Mouse (Mus musculus): ENCODE measurements around the gene Slc9a9. TPM values are rescaled to one million over a fixed set of nuclear protein-coding genes. Genes with fewer than 3 reads are reported as not detected.

Gene Slc9a9
- polyA plus RNA-seq, 1 experiment, result 6.5 TPM

DNA sequence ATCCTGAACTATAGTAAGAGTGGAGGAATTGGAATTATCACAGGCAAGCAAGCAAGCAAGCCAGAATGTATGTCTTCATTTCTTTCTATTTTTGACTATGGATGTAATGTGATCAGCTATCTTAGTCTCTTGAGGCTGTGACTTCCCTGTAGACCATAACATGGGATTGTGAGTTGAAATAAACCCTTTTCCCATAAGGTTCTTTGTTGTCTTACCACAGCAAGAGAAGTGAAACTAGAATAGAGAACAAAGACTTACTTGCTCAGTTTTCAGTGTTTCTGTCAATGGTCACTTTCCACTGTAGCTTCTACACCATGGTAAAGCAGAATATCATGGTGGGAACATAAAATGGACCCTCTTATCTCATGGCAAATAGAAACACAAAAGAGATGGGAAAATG, 366.5 kb downstream of the Slc9a9 start:
- Histone ChIP-seq H3K4me1 (ENCODE audit: control insufficient read depth, insufficient read depth, low read length) (no peaks in the 10 kb centered on the region; the same call in 1 of the 2 replicates), H3K27ac (ENCODE audit: control insufficient read depth, insufficient read depth, low read depth, low read length, poor library complexity) (no peak overlapping the region), H3K4me3 (replicated peaks; ENCODE audit: control insufficient read depth, low read depth, low read length) (no peak overlapping the region)
- TF ChIP-seq CTCF (IDR thresholded peaks at IDR 0.05; ENCODE audit: control insufficient read depth, insufficient read depth, low read length) (no peak), POLR2A (IDR thresholded peaks at IDR 0.05; ENCODE audit: borderline replicate concordance, control insufficient read depth, low read depth, low read length) (no peak)

DNA sequence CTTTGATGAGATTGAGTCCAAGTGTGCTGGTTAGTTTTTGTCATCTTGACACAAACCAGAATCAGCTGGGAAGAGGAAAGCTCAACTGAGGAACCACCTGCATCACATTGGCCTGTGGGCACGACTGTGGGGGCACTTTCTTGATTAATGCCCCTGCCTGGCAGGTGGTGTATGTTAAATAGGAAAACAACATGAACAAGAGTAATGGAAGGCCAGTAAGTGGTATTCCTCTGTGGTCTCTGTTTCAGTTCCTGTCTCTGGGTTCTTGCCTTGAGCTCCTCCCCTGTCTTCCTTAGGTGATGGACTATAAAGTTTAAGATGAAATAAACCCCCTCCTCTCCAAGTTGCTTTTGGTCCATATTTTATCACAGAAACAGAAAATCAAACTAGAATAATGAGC, 372.7 kb downstream of the Slc9a9 start:
- Histone ChIP-seq H3K27ac (ENCODE audit: control insufficient read depth, insufficient read depth, low read depth, low read length, poor library complexity) (no peak overlapping the region), H3K4me3 (replicated peaks; ENCODE audit: control insufficient read depth, low read depth, low read length) (no peak overlapping the region), H3K4me1 (ENCODE audit: control insufficient read depth, insufficient read depth, low read length) (no peaks in the 10 kb centered on the region; the same call in 1 of the 2 replicates)
- WGBS, result 7% methylated on average over 1 of the region's 1 CpGs
- TF ChIP-seq CTCF (IDR thresholded peaks at IDR 0.05; ENCODE audit: control insufficient read depth, insufficient read depth, low read length) (no peak), POLR2A (IDR thresholded peaks at IDR 0.05; ENCODE audit: borderline replicate concordance, control insufficient read depth, low read depth, low read length) (no peak)

DNA sequence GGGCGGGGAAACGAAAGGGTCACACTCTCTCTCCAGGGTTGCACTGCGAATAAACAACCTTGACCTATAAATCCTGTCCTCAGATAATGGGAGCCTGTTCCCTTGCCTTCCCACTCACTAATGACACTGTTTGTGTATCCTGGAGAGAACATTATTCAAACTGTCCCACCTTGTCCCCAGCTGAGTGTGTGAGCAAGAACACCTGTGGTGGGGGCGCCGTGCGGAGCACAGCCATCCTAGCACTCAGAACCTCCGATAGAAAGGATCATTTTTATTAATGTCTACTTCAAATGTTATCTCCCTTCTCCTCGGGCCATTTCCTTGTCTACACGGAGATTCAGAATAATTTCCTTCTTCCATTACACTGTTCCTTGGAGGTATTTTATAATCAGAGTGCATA, 382.5 kb downstream of the Slc9a9 start:
- Histone ChIP-seq H3K4me1 (ENCODE audit: control insufficient read depth, insufficient read depth, low read length) (no peaks in the 10 kb centered on the region; the same call in 1 of the 2 replicates), H3K4me3 (replicated peaks; ENCODE audit: control insufficient read depth, low read depth, low read length) (no peak overlapping the region), H3K27ac (ENCODE audit: control insufficient read depth, insufficient read depth, low read depth, low read length, poor library complexity) (no peak overlapping the region)
- no peak for TF ChIP-seq CTCF (IDR thresholded peaks at IDR 0.05; ENCODE audit: control insufficient read depth, insufficient read depth, low read length)
- no peak for TF ChIP-seq POLR2A (IDR thresholded peaks at IDR 0.05; ENCODE audit: borderline replicate concordance, control insufficient read depth, low read depth, low read length)
- 84% methylated on average over 9 of the region's 9 CpGs for WGBS

DNA sequence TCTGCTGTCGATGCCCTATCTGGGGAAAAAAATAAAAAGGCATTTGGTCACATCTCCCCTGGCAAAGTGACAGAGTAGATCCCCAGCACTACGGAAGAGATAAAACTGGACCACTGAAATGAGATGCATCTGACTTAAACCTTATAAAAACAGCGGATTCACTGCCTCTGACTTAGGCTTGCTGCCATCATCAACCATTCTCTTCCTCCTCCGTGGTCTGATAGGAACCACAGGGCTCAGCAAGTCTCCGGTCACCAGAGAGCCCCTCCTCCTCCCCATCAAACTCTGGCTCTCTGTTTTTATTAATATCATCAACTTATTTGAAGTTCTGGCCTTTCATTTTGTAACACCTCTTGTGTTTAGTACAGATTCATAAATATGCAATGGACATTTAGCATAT, 383.5 kb downstream of the Slc9a9 start:
- H3K4me3 ChIP-seq (replicated peaks; ENCODE audit: control insufficient read depth, low read depth, low read length), result no peak overlapping the region
- H3K4me1 ChIP-seq (ENCODE audit: control insufficient read depth, insufficient read depth, low read length), result no peaks in the 10 kb centered on the region; the same call in 1 of the 2 replicates
- TF ChIP-seq CTCF (IDR thresholded peaks at IDR 0.05; ENCODE audit: control insufficient read depth, insufficient read depth, low read length) (no peak), POLR2A (IDR thresholded peaks at IDR 0.05; ENCODE audit: borderline replicate concordance, control insufficient read depth, low read depth, low read length) (no peak)
- H3K27ac ChIP-seq (ENCODE audit: control insufficient read depth, insufficient read depth, low read depth, low read length, poor library complexity), result no peak overlapping the region
- 19% methylated on average over 5 of the region's 5 CpGs for WGBS

DNA sequence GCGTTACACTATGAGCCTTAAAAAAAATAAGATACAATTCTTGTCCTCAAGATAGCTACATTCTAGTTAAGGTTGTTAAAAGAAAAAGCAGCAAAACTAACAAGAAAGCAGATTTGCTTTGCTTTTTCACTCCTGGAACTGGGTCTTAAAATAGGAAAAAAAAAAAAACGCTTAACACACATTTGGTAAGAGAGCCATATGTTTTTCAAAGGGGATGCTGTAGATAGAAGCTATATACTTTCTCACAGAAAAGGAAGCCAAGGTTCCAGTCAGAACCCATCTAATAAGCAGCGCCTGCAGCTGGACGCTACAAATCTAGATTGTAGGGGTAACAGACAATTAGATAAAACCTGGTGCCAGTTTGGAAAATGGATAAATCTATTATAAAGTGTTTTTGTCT, 386.1 kb downstream of the Slc9a9 start:
- Histone ChIP-seq H3K27ac (ENCODE audit: control insufficient read depth, insufficient read depth, low read depth, low read length, poor library complexity) (no peak overlapping the region), H3K4me3 (replicated peaks; ENCODE audit: control insufficient read depth, low read depth, low read length) (no peak overlapping the region), H3K4me1 (ENCODE audit: control insufficient read depth, insufficient read depth, low read length) (no peaks in the 10 kb centered on the region; the same call in 1 of the 2 replicates)
- no peak for TF ChIP-seq POLR2A (IDR thresholded peaks at IDR 0.05; ENCODE audit: borderline replicate concordance, control insufficient read depth, low read depth, low read length)
- WGBS, result 81% methylated on average over 4 of the region's 4 CpGs

DNA sequence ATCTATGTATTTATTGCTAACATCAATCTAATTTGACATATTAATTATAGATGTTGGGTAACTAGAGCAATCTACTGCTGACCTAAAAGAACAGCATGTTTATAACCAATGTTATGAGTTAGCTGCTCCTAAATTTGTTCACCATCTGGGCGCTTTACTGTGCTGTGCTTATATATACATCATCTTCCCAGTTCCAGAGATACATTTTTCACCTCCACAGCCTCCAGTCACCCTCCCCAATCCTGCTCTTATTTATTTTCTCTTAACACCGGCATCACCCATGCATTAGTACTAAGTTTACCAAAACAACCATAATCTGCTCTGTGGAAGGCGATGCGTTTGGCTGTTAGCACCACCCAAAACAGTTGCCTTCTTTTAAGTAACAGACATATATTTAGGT, 391.0 kb downstream of the Slc9a9 start:
- no peak for TF ChIP-seq POLR2A (IDR thresholded peaks at IDR 0.05; ENCODE audit: borderline replicate concordance, control insufficient read depth, low read depth, low read length)
- TF ChIP-seq CTCF (IDR thresholded peaks at IDR 0.05; ENCODE audit: control insufficient read depth, insufficient read depth, low read length), result no peak
- WGBS, result 86% methylated on average over 4 of the region's 4 CpGs
- no peaks in the 10 kb centered on the region for H3K4me1 ChIP-seq (ENCODE audit: control insufficient read depth, insufficient read depth, low read length)
- H3K4me3 ChIP-seq (replicated peaks; ENCODE audit: control insufficient read depth, low read depth, low read length), result no peak overlapping the region
- H3K27ac ChIP-seq (ENCODE audit: control insufficient read depth, insufficient read depth, low read depth, low read length, poor library complexity), result no peak overlapping the region

DNA sequence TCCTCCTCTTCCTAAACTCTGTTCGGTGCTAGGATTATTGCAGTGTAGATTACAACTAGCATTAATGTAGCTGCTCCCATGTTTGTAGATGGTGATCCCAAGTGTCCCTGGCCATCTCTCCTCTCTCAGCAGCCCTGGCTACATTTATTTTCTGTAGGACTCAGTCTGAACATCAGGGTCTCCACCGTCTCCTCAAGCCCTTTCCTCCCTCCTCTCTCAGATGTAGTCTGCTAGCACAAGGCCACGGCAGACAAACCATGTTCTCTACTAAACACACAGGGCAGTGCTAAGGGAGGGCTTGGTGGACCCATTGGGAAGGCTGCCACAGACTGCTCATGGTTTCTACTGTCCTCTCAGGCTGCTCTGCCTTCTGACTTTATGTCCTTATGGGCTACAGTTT, 397.3 kb downstream of the Slc9a9 start:
- WGBS, result 62% methylated on average over 3 of the region's 3 CpGs
- Histone ChIP-seq H3K27ac (ENCODE audit: control insufficient read depth, insufficient read depth, low read depth, low read length, poor library complexity) (no peak overlapping the region), H3K4me1 (ENCODE audit: control insufficient read depth, insufficient read depth, low read length) (no peaks in the 10 kb centered on the region), H3K4me3 (replicated peaks; ENCODE audit: control insufficient read depth, low read depth, low read length) (no peak overlapping the region)
- TF ChIP-seq POLR2A (IDR thresholded peaks at IDR 0.05; ENCODE audit: borderline replicate concordance, control insufficient read depth, low read depth, low read length) (no peak), CTCF (IDR thresholded peaks at IDR 0.05; ENCODE audit: control insufficient read depth, insufficient read depth, low read length) (no peak)

DNA sequence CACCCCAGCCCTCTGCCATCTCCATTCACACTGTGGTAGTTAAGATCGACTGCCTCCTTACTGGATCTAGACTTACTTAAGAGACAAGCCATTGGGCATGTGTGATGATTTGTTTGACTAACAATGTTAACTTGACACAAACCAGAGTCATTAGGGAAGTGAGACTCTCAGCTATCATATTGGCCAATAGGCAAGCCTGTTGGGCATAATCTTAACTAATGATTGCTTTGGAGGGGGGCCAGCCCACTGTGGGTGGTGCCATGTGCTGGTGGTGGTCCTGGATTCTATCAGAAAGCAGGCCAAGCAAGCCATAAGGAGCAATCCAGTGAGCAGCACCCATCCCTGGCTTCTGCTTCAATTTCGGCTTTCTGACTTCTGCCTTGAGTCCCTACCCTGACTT, 398.8 kb downstream of the Slc9a9 start:
- no peak overlapping the region for H3K4me3 ChIP-seq (replicated peaks; ENCODE audit: control insufficient read depth, low read depth, low read length)
- no peak for TF ChIP-seq CTCF (IDR thresholded peaks at IDR 0.05; ENCODE audit: control insufficient read depth, insufficient read depth, low read length)
- TF ChIP-seq POLR2A (IDR thresholded peaks at IDR 0.05; ENCODE audit: borderline replicate concordance, control insufficient read depth, low read depth, low read length), result no peak
- WGBS, result 79% methylated on average over 2 of the region's 2 CpGs

DNA sequence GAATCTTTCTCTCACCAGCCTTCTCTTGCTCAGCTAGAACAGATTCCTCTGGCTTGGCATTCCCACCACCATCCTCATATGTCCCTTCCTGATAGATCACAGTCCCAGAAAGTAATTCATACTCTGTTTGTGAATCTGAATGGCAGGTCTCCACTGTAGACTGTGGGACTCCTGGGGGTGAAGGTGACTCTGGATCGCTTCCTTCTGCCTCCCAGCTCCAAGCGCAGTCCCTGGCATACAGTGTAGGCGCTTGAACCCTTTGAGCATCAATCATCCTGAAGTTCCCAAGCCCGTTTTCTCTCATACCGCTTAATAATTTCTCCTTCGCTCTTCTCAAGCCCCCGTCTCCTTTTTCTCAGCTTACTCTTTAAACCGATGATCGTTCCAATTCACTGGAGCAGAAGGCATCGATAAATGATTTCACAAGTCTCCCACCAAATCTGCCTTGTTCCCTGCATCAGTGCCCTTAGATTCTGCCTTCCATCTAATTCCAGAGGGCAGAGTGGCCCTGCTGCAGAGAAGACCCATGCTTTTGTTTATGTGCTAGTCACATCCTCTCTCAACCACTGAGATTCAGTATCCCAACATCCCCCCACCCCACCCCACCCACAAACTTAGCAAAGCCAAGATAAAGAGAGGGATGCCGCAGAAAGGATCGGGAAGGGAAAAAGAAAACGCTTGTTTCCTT, 401.3 kb downstream of the Slc9a9 start:
- H3K4me1 ChIP-seq (ENCODE audit: control insufficient read depth, insufficient read depth, low read length), result no peaks in the 10 kb centered on the region
- no peak overlapping the region for H3K27ac ChIP-seq (ENCODE audit: control insufficient read depth, insufficient read depth, low read depth, low read length, poor library complexity)
- WGBS, result 89% methylated on average over 13 of the region's 13 CpGs
- TF ChIP-seq POLR2A (IDR thresholded peaks at IDR 0.05; ENCODE audit: borderline replicate concordance, control insufficient read depth, low read depth, low read length) (no peak), CTCF (IDR thresholded peaks at IDR 0.05; ENCODE audit: control insufficient read depth, insufficient read depth, low read length) (no peak)
- no peak overlapping the region for H3K4me3 ChIP-seq (replicated peaks; ENCODE audit: control insufficient read depth, low read depth, low read length)

More for the DNA sequence above, 398.8 kb downstream of the Slc9a9 start:
- no peaks in the 10 kb centered on the region for H3K4me1 ChIP-seq (ENCODE audit: control insufficient read depth, insufficient read depth, low read length)
- H3K27ac ChIP-seq (ENCODE audit: control insufficient read depth, insufficient read depth, low read depth, low read length, poor library complexity), result no peak overlapping the region

Measured in bone marrow, adult 2 months (tissue).